Mouse (Mus musculus): ENCODE measurements at regions not wholly inside any gene's neighbourhood (a gene's known extent, or its start where the extent isn't known, plus 50 kb on each side); places are given as distances from the start of the nearest gene placed in this dataset.

DNA sequence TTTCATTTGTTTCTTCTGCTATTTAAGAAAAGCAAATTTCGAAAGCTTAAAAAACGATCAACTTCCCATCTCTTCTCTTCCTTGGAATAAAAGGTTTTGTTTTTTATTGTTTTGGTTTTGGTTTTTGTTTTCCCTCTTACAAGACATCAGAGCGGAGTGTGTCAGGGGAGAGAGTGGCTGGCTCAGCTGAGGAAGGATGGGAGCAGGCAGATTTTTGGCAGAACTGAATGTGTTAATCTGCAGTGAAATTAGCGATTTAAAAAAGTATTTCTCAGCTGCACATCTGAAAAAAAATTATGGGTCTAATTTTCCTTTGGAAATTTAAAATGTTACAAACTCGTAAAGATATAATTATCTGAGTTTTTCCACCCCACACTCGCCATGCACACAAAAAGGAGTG is 868.7 kb downstream of the Tmem182 start:
- Histone ChIP-seq H3K36me3 (replicated peaks) (no peaks in the 10 kb centered on the region), H3K9ac (no peak overlapping the region), H3K27ac (replicated peaks) (no peak overlapping the region), H3K4me3 (replicated peaks) (no peak overlapping the region), H3K4me2 (no peak overlapping the region), H3K4me1 (replicated peaks) (no peaks in the 10 kb centered on the region), H3K9me3 (replicated peaks) (no peaks in the 10 kb centered on the region), H3K27me3 (no peaks in the 10 kb centered on the region)
- 58% methylated on average over 6 of the region's 6 CpGs for WGBS (ENCODE audit: insufficient replicate concordance)
- ATAC-seq (ENCODE audit: insufficient read depth) = no peak

DNA sequence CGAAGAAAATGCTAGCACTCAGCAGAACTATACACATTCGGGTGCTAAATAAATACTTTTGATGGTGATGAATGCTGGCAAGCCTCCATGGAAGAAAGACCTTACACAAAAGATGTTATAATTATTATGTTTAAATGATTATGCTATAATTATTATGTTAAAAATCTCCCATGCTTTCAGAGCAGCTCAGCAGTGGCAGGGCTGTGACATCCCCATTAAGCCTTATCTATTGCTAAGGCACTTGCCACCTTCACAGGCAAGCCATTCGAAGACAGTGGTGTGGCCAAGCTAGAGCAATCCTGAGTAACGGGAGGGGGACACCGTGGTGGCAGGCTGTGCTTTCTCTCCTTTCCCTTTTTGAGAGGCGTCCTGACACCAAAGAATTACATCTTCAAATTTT is 869.9 kb downstream of the Tmem182 start:
- Histone ChIP-seq H3K9ac (no peak overlapping the region), H3K27me3 (no peaks in the 10 kb centered on the region), H3K27ac (replicated peaks) (no peak overlapping the region), H3K9me3 (replicated peaks) (no peaks in the 10 kb centered on the region), H3K4me2 (no peak overlapping the region), H3K4me3 (replicated peaks) (no peak overlapping the region), H3K36me3 (replicated peaks) (no peaks in the 10 kb centered on the region), H3K4me1 (replicated peaks) (no peaks in the 10 kb centered on the region)
- no peak for ATAC-seq (ENCODE audit: insufficient read depth)
- WGBS (ENCODE audit: insufficient replicate concordance) = 43% methylated on average over 6 of the region's 6 CpGs

- Histone ChIP-seq H3K4me2 (no peak overlapping the region), H3K9me3 (replicated peaks) (no peaks in the 10 kb centered on the region), H3K27ac (replicated peaks) (no peak overlapping the region), H3K4me3 (replicated peaks) (no peak overlapping the region), H3K9ac (no peak overlapping the region), H3K27me3 (no peaks in the 10 kb centered on the region), H3K36me3 (replicated peaks) (no peaks in the 10 kb centered on the region), H3K4me1 (replicated peaks) (no peaks in the 10 kb centered on the region)
- no peak for ATAC-seq (ENCODE audit: insufficient read depth)
- WGBS (ENCODE audit: insufficient replicate concordance) = 66% methylated on average over 3 of the region's 3 CpGs
These were observed 900.3 kb downstream of the Tmem182 start for GRCm38 (mm10) chr1:41705692-41706091.

GRCm38 (mm10) chr1:41742644-41743331 is 937.4 kb downstream of the Tmem182 start:
- H3K9me3 ChIP-seq (replicated peaks) = no peaks in the 10 kb centered on the region
- no peaks in the 10 kb centered on the region for H3K36me3 ChIP-seq (replicated peaks)
- ATAC-seq (ENCODE audit: insufficient read depth) = no peak
- 58% methylated on average over 5 of the region's 5 CpGs for WGBS (ENCODE audit: insufficient replicate concordance)
- H3K4me2 ChIP-seq = no peak overlapping the region
- H3K9ac ChIP-seq = no peak overlapping the region
- no peak overlapping the region for H3K4me3 ChIP-seq (replicated peaks)
- no peak overlapping the region for H3K27ac ChIP-seq (replicated peaks)
- no peaks in the 10 kb centered on the region for H3K4me1 ChIP-seq (replicated peaks)
- no peaks in the 10 kb centered on the region for H3K27me3 ChIP-seq

DNA sequence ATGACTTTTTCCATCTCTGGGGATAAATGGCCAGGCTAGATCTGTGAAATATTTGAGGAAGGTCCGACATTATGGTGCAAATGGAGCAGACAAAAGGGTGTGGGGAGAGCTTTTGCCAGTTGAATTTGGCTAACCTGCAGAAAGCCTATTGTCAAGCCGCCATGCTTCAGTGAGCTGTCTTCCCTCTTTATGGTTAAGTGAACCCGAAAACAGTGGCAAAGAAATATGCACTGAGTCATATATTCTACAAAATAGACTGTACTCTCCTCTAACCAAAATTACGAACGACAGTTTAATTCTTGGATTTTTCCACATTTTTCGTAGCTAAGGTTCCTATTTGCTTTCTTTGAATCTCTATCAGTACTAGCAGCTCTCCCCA is 937.9 kb downstream of the Tmem182 start:
- Histone ChIP-seq H3K27me3 (no peaks in the 10 kb centered on the region), H3K9ac (no peak overlapping the region), H3K9me3 (replicated peaks) (no peaks in the 10 kb centered on the region), H3K4me3 (replicated peaks) (no peak overlapping the region), H3K4me2 (no peak overlapping the region), H3K27ac (replicated peaks) (no peak overlapping the region), H3K4me1 (replicated peaks) (no peaks in the 10 kb centered on the region), H3K36me3 (replicated peaks) (no peaks in the 10 kb centered on the region)
- 70% methylated on average over 6 of the region's 6 CpGs for WGBS (ENCODE audit: insufficient replicate concordance)
- ATAC-seq (ENCODE audit: insufficient read depth) = no peak

- H3K4me3 ChIP-seq (replicated peaks) = no peak overlapping the region
- no peak overlapping the region for H3K9ac ChIP-seq
- no peak overlapping the region for H3K4me2 ChIP-seq
- no peaks in the 10 kb centered on the region for H3K36me3 ChIP-seq (replicated peaks)
- 57% methylated on average over 3 of the region's 3 CpGs for WGBS (ENCODE audit: insufficient replicate concordance)
- no peak overlapping the region for H3K27ac ChIP-seq (replicated peaks)
- H3K9me3 ChIP-seq (replicated peaks) = no peaks in the 10 kb centered on the region
- H3K27me3 ChIP-seq = no peaks in the 10 kb centered on the region
- no peak for ATAC-seq (ENCODE audit: insufficient read depth)
- H3K4me1 ChIP-seq (replicated peaks) = no peaks in the 10 kb centered on the region
These were observed 939.1 kb downstream of the Tmem182 start for GRCm38 (mm10) chr1:41744531-41744930.

GRCm38 (mm10) chr1:41759366-41759765 is 936.2 kb upstream of the Pou3f3 start:
- Histone ChIP-seq H3K4me2 (no peak overlapping the region), H3K27ac (replicated peaks) (no peak overlapping the region), H3K27me3 (no peaks in the 10 kb centered on the region), H3K36me3 (replicated peaks) (no peaks in the 10 kb centered on the region), H3K9me3 (replicated peaks) (no peaks in the 10 kb centered on the region), H3K9ac (no peak overlapping the region), H3K4me1 (replicated peaks) (no peaks in the 10 kb centered on the region), H3K4me3 (replicated peaks) (no peak overlapping the region)
- WGBS (ENCODE audit: insufficient replicate concordance) = 67% methylated on average over 6 of the region's 6 CpGs
- no peak for ATAC-seq (ENCODE audit: insufficient read depth)
